Mouse (Mus musculus) adrenal gland, adult 8-10 months (tissue): Measurements from ENCODE around the gene Ift172. TPM values are rescaled to one million over a fixed set of nuclear protein-coding genes. Genes with fewer than 3 reads are reported as not detected.

Experiments
- DNase-seq: peaks from one replicate; pipeline ENCODE4 v3.0.0; 2022
- total RNA-seq, 4 experiments: library from RNA; stranded (reverse); gene quantifications; 2 replicates each; pipeline ENCODE4 v1.2.4; 2022

Ift172 gene
- 10 to 100 TPM; 38.1 to 62.4 (median 49.5) TPM for total RNA-seq

GRCm38 (mm10) chr5:31290521-31291360 lies at the start of gene Ift172:
Ift172 (minus strand) TSS chr5:31291116.
- peak; percentile 97 for DNase-seq

- peak; percentile 28 for DNase-seq
Measured at GRCm38 (mm10) chr5:31328255-31328654, 37.3 kb upstream of the Ift172 start.

GRCm38 (mm10) chr5:31326850-31327249 lies 35.9 kb upstream of the Ift172 start:
- no peak for DNase-seq

- no peak for DNase-seq
Measured at GRCm38 (mm10) chr5:31324085-31324484, 33.2 kb upstream of the Ift172 start.

- DNase-seq: no peak
Measured at GRCm38 (mm10) chr5:31322776-31323175, 31.9 kb upstream of the Ift172 start.

- DNase-seq: no peak
Measured at GRCm38 (mm10) chr5:31312806-31313205, 21.9 kb upstream of the Ift172 start.

GRCm38 (mm10) chr5:31303093-31303492 lies 12.2 kb upstream of the Ift172 start:
- no peak for DNase-seq

GRCm38 (mm10) chr5:31301866-31302265 lies 10.9 kb upstream of the Ift172 start:
- no peak for DNase-seq

GRCm38 (mm10) chr5:31298486-31298885 lies 7.6 kb upstream of the Ift172 start:
- DNase-seq: no peak

- DNase-seq: no peak
Measured at GRCm38 (mm10) chr5:31297981-31298380, 7.1 kb upstream of the Ift172 start.

GRCm38 (mm10) chr5:31297047-31297757 lies 6.3 kb upstream of the Ift172 start, which contains the start of gene Gckr:
Gckr (plus strand) TSS chr5:31297443.
- DNase-seq: no peak

- no peak for DNase-seq
Measured at GRCm38 (mm10) chr5:31295606-31296141, 4.8 kb upstream of the Ift172 start, which contains the start of gene Fndc4. Fndc4 (minus strand) TSS chr5:31296080.

GRCm38 (mm10) chr5:31294964-31295605 lies 4.2 kb upstream of the Ift172 start:
- DNase-seq: no peak

- no peak for DNase-seq
Measured at GRCm38 (mm10) chr5:31291361-31291688, 409 bp upstream of the Ift172 start.

- no peak for DNase-seq
Measured at GRCm38 (mm10) chr5:31289626-31290230, 1.2 kb downstream of the Ift172 start.

GRCm38 (mm10) chr5:31288655-31289054 lies 2.3 kb downstream of the Ift172 start:
- DNase-seq: no peak

GRCm38 (mm10) chr5:31288225-31288624 lies 2.7 kb downstream of the Ift172 start:
- DNase-seq: no peak

GRCm38 (mm10) chr5:31279245-31279988 lies 11.5 kb downstream of the Ift172 start:
- no peak for DNase-seq

- DNase-seq: no peak
Measured at GRCm38 (mm10) chr5:31273018-31273417, 17.9 kb downstream of the Ift172 start.

- no peak for DNase-seq
Measured at GRCm38 (mm10) chr5:31267686-31268085, 23.2 kb downstream of the Ift172 start.

GRCm38 (mm10) chr5:31266101-31266500 lies 24.8 kb downstream of the Ift172 start:
- no peak for DNase-seq

- DNase-seq: no peak
Measured at GRCm38 (mm10) chr5:31257616-31258015, 33.3 kb downstream of the Ift172 start.
